Mouse (Mus musculus) limb, embryonic 15.5 days (tissue): ENCODE results near the gene Ranbp3l. TPM values are rescaled to one million over a fixed set of nuclear protein-coding genes. Genes with fewer than 3 reads are reported as not detected.

ENCODE experiments used
- ATAC-seq: fragments of 200-750 bp; cut with Nextera tagmentation; 2 replicates; pipeline ENCODE4 v1.8.0; 2017; ENCODE audit warnings: low read depth, moderate TSS enrichment; ENCODE audit not compliant: insufficient number of reproducible peaks, low FRiP score, low TSS enrichment
- H3K27ac ChIP-seq: fragments of 300-500 bp; sonication (generic); 2 replicates; pipeline ENCODE4 v1.5.1; 2015; ENCODE audit warnings: moderate library complexity, mild to moderate bottlenecking, inconsistent platforms
- H3K27me3 ChIP-seq: fragments of 300-500 bp; sonication (generic); 2 replicates; pipeline ENCODE4 v1.6.1; 2015; ENCODE audit warnings: inconsistent platforms
- H3K36me3 ChIP-seq: fragments of 300-500 bp; sonication (generic); 2 replicates; pipeline ENCODE4 v1.6.1; 2015; ENCODE audit warnings: inconsistent platforms
- H3K4me1 ChIP-seq: fragments of 300-500 bp; sonication (generic); 2 replicates; pipeline ENCODE4 v1.6.1; 2015; ENCODE audit warnings: inconsistent platforms
- H3K4me2 ChIP-seq: fragments of 300-500 bp; sonication (generic); 2 replicates; pipeline ENCODE4 v1.6.1; 2015; ENCODE audit warnings: mild to moderate bottlenecking, inconsistent platforms
- H3K4me3 ChIP-seq: fragments of 300-500 bp; sonication (generic); 2 replicates; pipeline ENCODE4 v1.5.1; 2015; ENCODE audit warnings: mild to moderate bottlenecking, inconsistent platforms
- H3K9ac ChIP-seq: fragments of 300-500 bp; sonication (generic); 2 replicates; pipeline ENCODE4 v1.6.1; 2015; ENCODE audit warnings: inconsistent platforms
- H3K9me3 ChIP-seq: fragments of 300-500 bp; sonication (generic); 2 replicates; pipeline ENCODE4 v1.6.1; 2016; ENCODE audit warnings: inconsistent platforms
- WGBS: fragments of 180-500 bp; shearing (Covaris S2); methylation state at CpG from one replicate; pipeline ENCODE4 v1.1.7; 2015; 5-methylcytosine and 5-hydroxymethylcytosine counted together
- polyA plus RNA-seq: library from polyadenylated mRNA; unstranded; fragments of >200 nt; fragmentation: Nextera tagmentation; extraction: Ambion mirVana; gene quantifications from 2 replicates; pipeline ENCODE4 v1.2.1, GENCODE M21; 2015

The Ranbp3l gene
- polyA plus RNA-seq, 1 experiment from 2014 or later, result 0.91 TPM

DNA sequence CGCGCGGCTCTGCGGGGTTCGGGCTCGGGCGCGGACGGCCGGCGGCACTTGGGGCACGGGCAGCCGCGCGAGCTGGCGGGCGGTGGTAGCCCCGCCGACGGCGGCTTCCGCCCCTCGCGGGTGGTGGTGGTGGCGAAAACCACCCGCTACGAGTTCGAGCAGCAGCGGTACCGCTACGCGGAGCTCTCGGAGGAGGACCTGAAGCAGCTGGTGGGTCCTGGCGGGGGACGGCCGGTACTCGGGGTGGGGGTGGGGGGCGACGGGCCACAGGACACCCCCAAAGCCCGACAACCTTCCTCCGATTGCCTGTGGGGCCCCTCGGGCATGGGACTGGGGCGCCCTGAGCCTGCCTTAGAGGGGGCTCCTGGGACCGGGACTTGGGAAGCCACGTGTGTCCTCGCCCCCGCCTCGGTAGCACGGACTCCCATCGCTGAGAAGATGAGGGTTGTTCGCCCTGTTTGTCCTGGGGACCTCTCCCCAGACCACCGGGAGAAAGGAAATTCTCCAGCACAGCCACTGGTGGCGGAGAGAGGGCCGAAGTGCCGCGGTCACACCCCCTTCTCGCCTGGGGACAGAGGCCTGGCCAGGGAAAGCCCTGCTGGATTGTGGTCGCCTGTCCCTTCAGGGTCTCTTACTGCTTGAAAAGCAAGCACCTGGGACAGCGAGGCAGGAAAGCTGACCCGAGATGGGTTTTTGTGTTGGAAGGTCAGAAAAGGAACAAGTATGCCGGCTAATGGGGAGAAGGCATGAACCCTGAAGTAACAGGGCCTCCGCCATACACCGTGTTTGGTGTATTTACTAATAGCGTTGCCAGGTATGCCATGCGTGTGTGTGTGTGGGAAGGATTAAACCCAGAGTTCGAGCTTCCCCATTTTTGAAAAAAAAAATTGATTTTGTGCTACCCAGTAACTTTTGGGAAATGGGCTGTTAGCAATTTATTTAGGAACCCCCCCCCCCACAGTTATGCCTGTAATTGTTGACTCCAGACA lies 104.1 kb downstream of the Ranbp3l start:
- Histone ChIP-seq H3K27me3 (no peaks in the 10 kb centered on the region), H3K9ac (peak overlapping the region; percentile 82), H3K4me2 (peak overlapping the region; percentile 67), H3K27ac (peak overlapping the region; percentile 94), H3K4me3 (peak overlapping the region; percentile 91), H3K36me3 (no peaks in the 10 kb centered on the region), H3K4me1 (peaks cover 23% of the 10 kb centered on the region), H3K9me3 (no peaks in the 10 kb centered on the region)
- under 1% methylated on average over 60 of the region's 66 CpGs for WGBS
- no peak for ATAC-seq

DNA sequence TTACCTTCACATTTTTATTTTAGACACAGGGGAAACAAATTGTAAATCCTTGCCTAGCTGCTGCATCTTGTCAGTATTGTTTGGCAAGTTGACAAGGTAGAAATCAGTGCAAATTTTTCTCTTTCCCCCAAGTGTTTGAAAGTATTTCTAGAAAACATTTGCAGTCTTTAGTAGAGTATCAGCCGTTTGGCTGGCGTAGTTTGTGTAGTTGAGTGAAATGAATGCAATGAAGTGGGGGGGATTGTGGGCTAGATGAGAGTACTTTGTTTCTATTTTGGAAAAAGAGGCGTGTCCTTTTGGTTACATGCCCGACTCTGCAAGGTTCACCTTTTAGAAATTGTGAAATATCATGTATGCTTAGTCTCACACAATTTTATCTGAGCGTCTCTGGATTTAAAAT lies 104.9 kb downstream of the Ranbp3l start:
- no peaks in the 10 kb centered on the region for H3K9me3 ChIP-seq
- no peak overlapping the region for H3K9ac ChIP-seq
- 0 out of 2 replicates have a peak overlapping the region, but pooled peaks have one; percentile 94 for H3K27ac ChIP-seq
- H3K27me3 ChIP-seq, result no peaks in the 10 kb centered on the region
- H3K4me2 ChIP-seq, result peak overlapping the region; percentile 67
- H3K4me3 ChIP-seq, result peak overlapping the region; percentile 91
- H3K36me3 ChIP-seq, result no peaks in the 10 kb centered on the region
- peaks cover 23% of the 10 kb centered on the region for H3K4me1 ChIP-seq
- WGBS, result 21% methylated on average over 5 of the region's 5 CpGs
- ATAC-seq, result no peak

DNA sequence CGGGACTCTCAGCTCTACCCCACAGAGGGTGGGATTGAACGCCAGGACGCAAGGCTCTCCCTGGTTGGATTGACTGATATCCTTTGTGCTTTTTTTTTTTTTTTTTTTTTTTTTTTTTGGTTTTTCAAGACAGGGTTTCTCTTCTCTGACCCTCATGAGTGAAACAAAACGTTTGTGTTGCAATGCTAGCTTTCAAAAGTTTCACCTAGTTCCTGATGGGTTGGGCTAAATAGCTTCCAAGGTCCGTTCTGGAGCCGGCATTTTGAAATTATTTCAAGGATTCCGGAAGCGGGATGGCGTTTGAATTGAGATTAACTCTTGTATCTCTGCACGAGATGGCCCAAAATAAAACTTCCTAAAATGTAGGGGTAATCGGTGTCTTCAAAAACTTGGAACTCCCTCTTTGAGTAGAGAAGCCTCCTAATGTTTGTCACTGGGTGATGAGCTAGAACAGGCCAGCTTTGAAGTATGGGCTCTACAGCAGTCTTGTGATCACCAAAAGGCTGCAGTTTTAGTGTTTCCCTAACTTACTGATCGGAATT lies 105.4 kb downstream of the Ranbp3l start:
- Histone ChIP-seq H3K27me3 (no peaks in the 10 kb centered on the region), H3K4me1 (peaks cover 23% of the 10 kb centered on the region), H3K9ac (no peak overlapping the region), H3K4me2 (peak overlapping the region; percentile 67), H3K36me3 (no peaks in the 10 kb centered on the region), H3K9me3 (no peaks in the 10 kb centered on the region), H3K4me3 (peak overlapping the region; percentile 91), H3K27ac (no peak overlapping the region)
- 42% methylated on average over 12 of the region's 12 CpGs for WGBS
- ATAC-seq, result no peak

DNA sequence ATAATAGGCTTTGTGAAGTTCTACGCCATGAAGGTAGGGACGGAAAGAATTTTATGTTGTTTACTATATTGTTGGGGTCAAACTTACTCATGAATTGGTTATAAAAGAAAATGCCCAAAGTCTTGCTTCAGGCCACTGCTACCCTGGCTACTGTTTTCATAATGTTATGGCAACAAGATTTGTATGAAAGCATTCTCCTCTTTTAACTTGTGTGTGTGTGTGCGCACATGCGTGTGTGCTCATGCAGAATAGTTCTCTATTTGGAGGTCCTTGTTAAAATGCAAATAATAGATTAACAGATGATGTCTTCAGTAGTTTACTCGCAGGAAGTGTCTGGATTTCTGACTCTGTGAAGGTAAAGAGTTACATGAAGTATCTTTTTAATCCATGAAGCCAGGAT lies 105.9 kb downstream of the Ranbp3l start:
- Histone ChIP-seq H3K27ac (no peak overlapping the region), H3K9ac (no peak overlapping the region), H3K4me1 (peaks cover 23% of the 10 kb centered on the region), H3K4me2 (no peak overlapping the region), H3K27me3 (no peaks in the 10 kb centered on the region), H3K9me3 (no peaks in the 10 kb centered on the region), H3K4me3 (peak overlapping the region; percentile 91; the same call in 1 of the 2 replicates), H3K36me3 (no peaks in the 10 kb centered on the region)
- WGBS, result 78% methylated on average over 5 of the region's 5 CpGs
- ATAC-seq, result no peak

DNA sequence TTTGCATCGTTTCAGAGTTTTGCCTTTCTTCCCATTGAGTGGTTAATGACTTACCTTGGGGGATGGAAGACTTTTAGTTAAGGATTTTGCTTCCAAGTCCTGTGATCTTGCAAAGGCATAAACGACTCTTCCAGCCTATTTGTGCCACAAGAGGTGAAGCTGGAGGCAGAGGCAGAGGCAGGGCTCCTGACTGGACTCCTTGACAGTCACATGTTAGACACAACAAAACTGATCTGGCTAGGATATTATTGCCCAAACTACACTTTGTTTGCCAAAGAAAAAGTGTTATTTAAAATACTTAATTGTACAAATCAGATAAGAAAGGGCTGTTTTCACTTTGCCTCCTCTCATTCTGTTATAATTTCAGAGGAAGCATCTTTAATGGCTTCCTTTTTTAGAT lies 106.4 kb downstream of the Ranbp3l start:
- Histone ChIP-seq H3K27ac (no peak overlapping the region), H3K9ac (no peak overlapping the region), H3K9me3 (no peaks in the 10 kb centered on the region), H3K4me1 (peaks cover 26% of the 10 kb centered on the region), H3K36me3 (no peaks in the 10 kb centered on the region), H3K4me3 (no peak overlapping the region), H3K4me2 (no peak overlapping the region), H3K27me3 (no peaks in the 10 kb centered on the region)
- no peak for ATAC-seq
- 19% methylated on average over 2 of the region's 2 CpGs for WGBS

DNA sequence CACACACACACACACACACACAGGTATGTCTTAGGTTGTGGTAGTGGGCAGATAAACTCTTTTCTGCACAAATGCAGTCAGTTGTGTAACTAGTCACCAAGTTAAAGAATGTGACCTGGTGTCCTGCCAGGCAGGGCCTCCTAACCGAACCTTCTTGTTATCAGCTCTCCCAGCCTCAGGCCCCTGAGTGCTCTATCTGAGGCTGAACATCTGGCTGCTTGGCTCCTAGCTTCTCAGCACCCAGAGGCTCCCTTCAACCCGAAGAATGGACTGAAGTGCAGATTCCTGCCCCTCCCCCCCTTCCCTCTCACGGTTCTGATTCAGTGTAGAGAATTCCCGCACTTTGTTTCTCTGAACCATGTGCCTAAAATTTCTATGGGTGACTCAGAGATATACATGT lies 106.9 kb downstream of the Ranbp3l start:
- Histone ChIP-seq H3K9me3 (no peaks in the 10 kb centered on the region), H3K27me3 (no peaks in the 10 kb centered on the region), H3K4me3 (no peak overlapping the region), H3K9ac (no peak overlapping the region), H3K4me2 (no peak overlapping the region), H3K36me3 (no peaks in the 10 kb centered on the region), H3K27ac (no peak overlapping the region), H3K4me1 (peaks cover 29% of the 10 kb centered on the region)
- ATAC-seq, result no peak
- 15% methylated on average over 4 of the region's 4 CpGs for WGBS

DNA sequence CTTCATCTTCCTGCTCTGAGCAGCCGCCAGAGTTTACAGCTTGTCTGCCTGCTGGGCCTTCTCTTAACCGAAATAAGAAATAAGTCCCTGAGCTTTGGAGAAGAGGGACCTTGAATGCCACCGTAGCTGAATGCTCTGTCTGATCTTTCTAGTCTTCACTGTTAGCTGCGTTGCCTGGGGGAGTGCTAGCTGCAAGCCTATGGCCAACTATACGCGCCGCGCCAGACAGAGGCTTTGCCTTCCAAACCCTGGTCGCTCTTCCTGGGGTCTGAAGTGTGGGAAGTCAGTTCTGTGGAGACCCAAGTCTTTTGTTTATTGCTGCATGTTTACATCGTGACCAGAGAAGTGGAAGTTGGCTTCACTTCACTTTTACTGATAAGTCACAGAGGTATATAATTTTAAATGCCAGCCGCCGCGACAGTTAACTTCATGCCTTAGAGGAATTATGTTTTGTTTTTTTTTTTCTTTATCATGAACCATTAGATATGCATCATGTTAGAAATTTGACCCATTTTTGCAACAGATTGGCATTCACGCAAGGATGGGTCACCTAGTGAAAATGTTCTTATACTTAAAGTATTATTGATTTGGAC lies 108.0 kb downstream of the Ranbp3l start:
- H3K36me3 ChIP-seq, result no peaks in the 10 kb centered on the region
- H3K27ac ChIP-seq, result no peak overlapping the region
- WGBS, result 68% methylated on average over 14 of the region's 14 CpGs
- no peaks in the 10 kb centered on the region for H3K9me3 ChIP-seq
- H3K9ac ChIP-seq, result no peak overlapping the region
- H3K27me3 ChIP-seq, result no peaks in the 10 kb centered on the region
- ATAC-seq, result no peak
- peaks cover 21% of the 10 kb centered on the region for H3K4me1 ChIP-seq
- no peak overlapping the region for H3K4me2 ChIP-seq
- H3K4me3 ChIP-seq, result no peak overlapping the region

DNA sequence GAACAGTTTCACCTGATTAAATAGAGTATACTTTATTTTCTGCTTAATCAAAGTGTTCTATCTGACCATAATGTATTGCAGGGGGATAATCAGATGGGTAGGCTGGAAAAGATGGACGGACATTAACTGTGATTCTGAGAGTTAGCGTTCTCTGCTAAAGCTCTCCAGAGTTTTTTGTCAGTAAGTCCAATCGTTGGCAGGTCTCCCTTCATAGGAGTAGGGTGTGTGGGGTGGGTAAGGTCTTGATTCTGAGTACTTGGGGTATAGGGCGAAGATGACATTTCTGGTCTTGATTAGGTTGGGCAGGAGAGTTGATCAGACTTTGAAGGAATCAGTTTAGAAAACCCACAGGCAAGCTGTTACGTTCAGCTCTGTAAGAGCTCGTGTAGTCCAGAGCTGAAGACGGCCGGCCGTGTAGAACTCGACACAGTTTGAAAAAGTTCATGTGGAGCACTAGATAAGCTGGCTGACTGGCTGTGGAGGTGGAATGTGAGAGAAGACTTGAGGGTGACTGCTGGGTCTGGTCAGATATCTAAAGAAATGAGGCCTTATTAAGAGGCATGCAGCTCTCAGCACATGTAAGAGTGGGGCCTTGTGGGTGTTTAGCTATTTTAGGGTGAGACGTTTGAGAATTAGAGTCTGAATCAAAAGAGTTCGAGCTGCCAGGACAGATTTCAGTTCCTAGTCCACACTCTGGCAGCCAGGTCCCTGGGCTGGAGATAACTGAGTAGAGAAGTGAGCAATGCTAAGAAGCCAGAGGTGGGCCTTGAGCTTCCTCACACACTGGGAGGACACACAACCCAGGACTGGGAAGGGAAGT lies 110.9 kb downstream of the Ranbp3l start:
- peaks cover 12% of the 10 kb centered on the region; the same call in 1 of the 2 replicates for H3K4me1 ChIP-seq
- no peak overlapping the region for H3K4me2 ChIP-seq
- WGBS, result 69% methylated on average over 12 of the region's 12 CpGs

DNA sequence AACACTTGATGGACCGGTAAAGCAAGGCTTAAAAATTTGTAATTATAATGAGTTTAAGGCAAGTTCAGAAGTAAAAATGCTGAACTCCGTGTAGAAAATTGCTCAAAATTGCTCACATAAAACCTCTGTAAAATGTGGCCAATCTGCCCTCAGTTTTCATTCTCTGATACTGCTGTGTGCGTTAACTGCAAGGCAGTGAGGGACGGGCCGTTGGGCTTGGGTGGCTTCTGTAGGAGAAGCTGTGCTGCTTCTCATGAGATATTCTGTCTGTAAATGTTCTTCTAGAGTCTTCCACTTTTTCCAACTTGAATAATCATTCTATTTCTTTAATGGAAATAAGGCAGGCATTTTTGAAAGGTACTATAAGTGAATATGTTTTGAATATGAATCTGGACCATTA lies 111.9 kb downstream of the Ranbp3l start:
- no peak for ATAC-seq
- peaks cover 11% of the 10 kb centered on the region; the same call in 1 of the 2 replicates for H3K4me1 ChIP-seq
- H3K9ac ChIP-seq, result no peak overlapping the region
- H3K27ac ChIP-seq, result no peak overlapping the region
- H3K27me3 ChIP-seq, result no peaks in the 10 kb centered on the region
- H3K9me3 ChIP-seq, result no peaks in the 10 kb centered on the region
- no peak overlapping the region for H3K4me3 ChIP-seq
- WGBS, result 43% methylated on average over 5 of the region's 5 CpGs
- H3K4me2 ChIP-seq, result no peak overlapping the region
- no peaks in the 10 kb centered on the region for H3K36me3 ChIP-seq

More for the DNA sequence above, 110.9 kb downstream of the Ranbp3l start:
- H3K9me3 ChIP-seq, result no peaks in the 10 kb centered on the region
- no peak overlapping the region for H3K9ac ChIP-seq
- no peak overlapping the region for H3K27ac ChIP-seq
- no peak overlapping the region for H3K4me3 ChIP-seq
- ATAC-seq, result no peak
- H3K36me3 ChIP-seq, result no peaks in the 10 kb centered on the region
- H3K27me3 ChIP-seq, result no peaks in the 10 kb centered on the region

DNA sequence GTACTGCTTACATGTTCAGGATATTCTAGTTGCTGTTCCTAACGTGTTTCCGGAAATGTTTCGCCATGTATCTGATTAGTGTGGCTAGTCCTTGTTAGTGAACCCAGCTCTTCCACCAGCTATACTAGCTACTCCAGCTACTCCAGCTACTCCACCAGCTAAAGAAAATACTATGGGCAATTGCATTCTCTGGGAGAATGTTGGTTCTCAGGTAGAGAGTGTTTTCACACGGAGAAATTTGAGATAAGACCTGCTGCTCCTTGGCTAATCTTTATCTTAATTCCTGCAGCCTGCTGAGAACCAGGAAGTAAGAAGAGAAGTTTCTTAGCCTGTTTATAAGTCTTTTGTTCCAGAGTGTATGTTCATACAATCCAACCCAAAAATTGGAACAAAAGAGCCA lies 112.5 kb downstream of the Ranbp3l start:
- Histone ChIP-seq H3K9me3 (no peaks in the 10 kb centered on the region), H3K9ac (no peak overlapping the region), H3K27ac (no peak overlapping the region), H3K4me1 (peaks cover 9% of the 10 kb centered on the region; the same call in 1 of the 2 replicates), H3K4me2 (no peak overlapping the region), H3K36me3 (no peaks in the 10 kb centered on the region), H3K4me3 (no peak overlapping the region), H3K27me3 (no peaks in the 10 kb centered on the region)
- ATAC-seq, result no peak
- 63% methylated on average over 4 of the region's 4 CpGs for WGBS

DNA sequence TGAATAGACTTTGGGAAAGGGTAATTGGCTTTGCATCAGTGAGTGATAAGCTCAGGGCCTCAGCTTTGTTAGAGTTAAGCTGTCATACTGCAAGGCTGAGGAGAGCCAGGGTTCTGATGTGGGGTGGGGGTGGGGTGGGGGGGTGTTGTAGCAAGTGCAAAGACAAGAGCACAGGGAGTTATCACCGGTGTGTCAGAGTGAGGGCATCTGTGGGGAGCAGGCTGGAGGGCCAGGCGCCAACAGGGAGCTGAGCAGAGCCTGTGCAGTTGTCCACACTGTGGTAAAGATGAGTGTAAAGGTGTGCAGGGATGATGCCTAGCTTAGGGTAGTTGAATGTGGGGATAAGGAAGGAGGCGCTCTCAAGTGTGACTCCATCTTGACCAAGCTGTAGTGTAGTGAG lies 113.5 kb downstream of the Ranbp3l start:
- no peak for ATAC-seq
- H3K9me3 ChIP-seq, result no peaks in the 10 kb centered on the region
- no peak overlapping the region for H3K27ac ChIP-seq
- H3K27me3 ChIP-seq, result no peaks in the 10 kb centered on the region
- peaks cover 6% of the 10 kb centered on the region; the same call in 1 of the 2 replicates for H3K4me1 ChIP-seq
- no peak overlapping the region for H3K9ac ChIP-seq
- WGBS, result 86% methylated on average over 3 of the region's 3 CpGs
- no peak overlapping the region for H3K4me3 ChIP-seq
- no peak overlapping the region for H3K4me2 ChIP-seq
- H3K36me3 ChIP-seq, result no peaks in the 10 kb centered on the region
